Mouse (Mus musculus) thymus, adult 2 months (tissue): Measurements from ENCODE around the gene Cntn3.
"Not testable (repeated sequence)": the region's sequence is repeated elsewhere in the genome, so short reads cannot be mapped to it uniquely, and the experiment has no call there.

ENCODE experiments used
- CTCF ChIP-seq: fragments of 200-500 bp; IDR thresholded peaks from 2 replicates; pipeline ENCODE4 v1.5.1; 2012; ENCODE audit warnings: mild to moderate bottlenecking, control low read depth, low read length, moderate library complexity, borderline replicate concordance; ENCODE audit not compliant: control insufficient read depth, poor library complexity, insufficient read depth; ENCODE audit errors: extremely low read depth
- POLR2A ChIP-seq: fragments of 200-500 bp; IDR thresholded peaks from 2 replicates; pipeline ENCODE4 v1.6.1; 2012; ENCODE audit warnings: mild to moderate bottlenecking, low read length, control low read depth, moderate library complexity; ENCODE audit not compliant: control insufficient read depth, poor library complexity, insufficient read depth; ENCODE audit errors: extremely low read depth

GRCm38 (mm10) chr6:102573001-102573400, at the start of gene Cntn3:
- not testable (repeated sequence) for TF ChIP-seq POLR2A, CTCF
